Mouse (Mus musculus): Measurements from ENCODE around the gene Cox8a. TPM values are rescaled to one million over a fixed set of nuclear protein-coding genes. Genes with fewer than 3 reads are reported as not detected.

Gene Cox8a
- total RNA-seq (2021): 100 to 1,000 TPM; 344 to 429 TPM
- long read RNA-seq, experiment 1, transcript Cox8a-201 (2 exons, 550 nt): major isoform, 570 of 573 reads
- long read RNA-seq, experiment 1, partial matches to known transcripts: 3 of 573 reads
- long read RNA-seq, experiment 1, other reads (novel, unspliced or antisense): 0 of 573 reads
- long read RNA-seq, experiment 2, transcript Cox8a-201 (2 exons, 550 nt): major isoform, 563 of 570 reads
- long read RNA-seq, experiment 2, partial matches to known transcripts: 6 of 570 reads
- long read RNA-seq, experiment 2, other reads (novel, unspliced or antisense): 1 of 570 reads

DNA sequence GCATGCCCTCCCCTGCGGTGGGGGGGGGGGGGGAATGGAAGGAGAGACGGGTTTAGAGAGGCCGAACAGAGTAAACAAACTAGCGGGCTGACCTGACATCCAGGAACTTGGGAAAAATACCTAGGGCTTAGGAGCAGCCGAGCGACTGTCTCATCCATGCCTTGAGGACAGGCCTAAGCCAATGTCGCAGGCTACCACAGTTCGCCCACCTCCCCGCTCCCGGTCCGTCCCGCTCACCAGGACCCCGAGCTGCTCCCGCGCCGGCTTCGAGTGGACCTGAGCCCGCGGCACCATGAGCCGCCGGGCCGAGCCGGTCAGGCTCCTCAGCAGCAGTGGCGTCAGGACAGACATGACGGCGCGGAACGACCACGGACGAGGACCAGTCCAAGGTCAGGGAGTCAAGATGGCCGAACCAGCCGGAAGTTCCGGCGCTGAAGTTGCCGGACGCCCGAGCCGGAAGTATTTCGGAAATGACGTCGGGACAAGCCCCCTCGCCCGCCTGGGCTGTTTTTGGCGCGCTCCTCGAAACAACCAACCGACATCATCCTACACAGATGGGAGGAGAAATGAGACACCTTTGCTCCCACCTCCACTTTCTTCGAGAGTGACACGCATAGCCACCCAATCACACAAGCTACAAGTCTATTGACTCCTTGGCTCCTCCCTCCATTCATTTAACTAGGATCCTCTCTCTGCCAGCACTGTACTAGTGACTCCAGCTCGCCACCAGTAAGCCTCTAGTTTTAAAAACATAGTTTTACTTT is at the start of gene Cox8a:
Gene Cox8a (minus strand): TSS at position 455 of the 764 bp plus-strand sequence.
- peak; percentile 97 to 99 for DNase-seq

GRCm38 (mm10) chr19:7266421-7266831 is 49.0 kb upstream of the Cox8a start:
- DNase-seq: peak in 1 of 2 experiments; percentile 48

- peak in 1 of 2 experiments; percentile 28 for DNase-seq
These were observed 48.2 kb upstream of the Cox8a start for GRCm38 (mm10) chr19:7265478-7266191.

DNA sequence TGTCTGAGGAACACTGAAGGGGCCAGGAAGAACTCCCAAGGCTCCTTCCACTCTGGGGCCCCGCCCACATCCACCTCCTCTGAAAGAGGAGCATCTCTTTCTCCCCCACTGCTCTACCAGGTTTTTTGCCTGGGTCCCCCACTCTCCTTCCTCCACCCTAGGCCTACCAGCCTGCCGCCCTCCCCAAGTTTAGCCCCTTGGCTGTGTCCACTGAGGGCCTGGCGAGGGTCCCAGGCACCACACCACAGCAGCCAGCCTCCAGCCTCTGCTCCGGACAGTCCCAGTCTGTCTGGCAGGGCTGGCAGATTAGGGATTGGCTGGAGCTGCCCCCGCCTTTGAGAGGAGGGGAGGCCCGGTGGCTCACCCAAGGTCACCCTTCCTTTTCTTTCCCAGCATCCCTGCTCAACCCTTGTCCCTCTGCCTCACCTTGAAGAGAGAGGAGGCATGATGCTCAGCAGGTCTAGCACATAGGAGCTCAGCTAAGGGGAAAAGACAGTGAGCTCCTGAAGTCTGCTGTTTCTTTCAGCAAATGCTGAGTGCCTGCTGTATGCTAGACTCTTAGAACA is 47.4 kb upstream of the Cox8a start:
- peak; percentile 61 to 75 for DNase-seq

DNA sequence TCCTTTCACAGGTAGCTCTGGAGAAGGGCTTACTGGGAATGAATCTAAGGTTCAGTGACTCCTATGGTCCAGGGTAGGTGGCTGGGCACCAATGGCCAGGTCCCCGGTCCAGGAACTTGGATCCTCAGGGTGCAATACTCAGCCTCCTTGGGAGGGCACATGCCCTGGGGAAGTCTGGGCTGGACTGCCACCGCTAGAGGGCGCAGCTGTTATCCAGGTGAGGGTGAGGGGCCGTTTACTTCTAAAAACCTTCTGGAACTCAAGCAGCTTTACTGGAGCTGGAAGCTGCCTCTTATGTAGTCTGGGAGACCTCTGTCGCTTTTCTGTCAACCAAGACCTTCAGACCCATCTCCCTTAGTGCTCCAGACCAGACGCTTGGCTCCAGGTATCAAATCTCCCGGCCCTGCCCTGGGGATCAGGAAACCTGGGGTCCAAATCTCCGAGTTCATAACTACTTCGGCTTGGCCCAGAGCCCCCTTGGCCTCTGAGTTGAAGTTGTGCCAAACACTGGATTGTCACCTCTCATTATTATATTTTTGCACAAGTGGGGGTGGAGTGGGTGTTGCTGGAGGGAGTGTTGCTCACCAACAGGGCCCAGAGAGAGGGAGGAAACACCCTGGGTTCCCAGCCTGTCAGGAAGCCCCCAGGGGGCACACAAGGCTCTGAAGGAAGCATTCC is 46.8 kb upstream of the Cox8a start:
- peak; percentile 80 to 93 for DNase-seq

DNA sequence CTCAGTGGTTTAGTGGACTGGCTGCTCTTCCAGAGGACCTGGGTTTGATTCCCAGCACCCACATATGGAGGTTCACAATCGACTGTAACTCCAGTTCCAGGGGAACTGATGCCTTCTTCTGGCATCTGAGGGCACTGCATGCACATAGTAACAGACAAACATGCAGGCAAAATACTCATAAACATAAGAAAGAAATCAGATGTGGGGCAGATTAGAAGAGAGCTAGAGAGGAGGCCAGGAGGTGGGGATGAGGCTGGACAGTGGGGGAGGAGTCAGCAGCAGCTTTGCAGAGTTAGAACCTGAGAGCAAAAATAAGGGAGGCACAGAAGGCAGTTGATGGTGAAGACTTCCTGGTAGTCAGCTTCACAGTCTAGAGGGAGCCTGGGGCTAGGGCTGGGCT is 45.2 kb upstream of the Cox8a start:
- DNase-seq: no peak

GRCm38 (mm10) chr19:7261964-7262363 is 44.5 kb upstream of the Cox8a start:
- DNase-seq: no peak

- DNase-seq: no peak
These were observed 44.1 kb upstream of the Cox8a start for GRCm38 (mm10) chr19:7261476-7261875.

DNA sequence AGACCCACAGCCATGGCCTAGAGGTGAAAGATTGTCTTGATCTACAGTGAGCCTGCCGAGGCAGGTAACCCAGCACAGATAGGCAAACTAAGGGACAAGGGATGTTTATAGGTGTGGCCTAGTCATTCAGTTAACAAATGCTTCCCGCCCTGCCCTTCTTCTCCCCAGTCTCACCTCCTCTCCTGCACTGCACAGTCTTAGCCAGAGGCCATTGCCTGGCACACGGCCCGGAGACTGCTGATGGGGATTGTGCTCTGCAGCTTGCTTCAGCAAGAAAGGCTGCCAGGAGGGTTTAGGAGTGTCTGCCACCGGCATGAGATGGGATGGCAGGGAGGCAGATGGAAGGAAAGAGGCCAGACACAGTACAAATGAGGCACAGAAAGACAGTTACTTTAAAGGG is 40.5 kb upstream of the Cox8a start:
- DNase-seq: no peak

DNA sequence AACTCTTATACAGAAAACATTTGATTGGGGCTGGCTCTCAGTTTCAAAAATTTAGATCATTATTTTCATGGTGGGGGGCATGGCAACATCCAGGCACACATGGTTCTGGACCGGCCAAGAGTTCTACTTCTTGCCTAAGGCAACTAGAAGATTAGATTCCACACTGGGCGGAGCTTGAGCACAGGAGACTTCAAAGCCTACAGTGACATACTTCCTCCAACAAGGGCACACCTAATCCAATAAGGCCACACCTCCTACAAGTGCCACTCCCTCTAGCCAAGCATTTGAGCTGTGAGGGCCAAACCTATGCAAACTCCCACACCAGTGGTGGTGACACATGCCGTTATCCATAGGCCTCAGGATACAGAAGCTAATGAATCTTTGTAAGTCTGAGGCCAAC is 28.6 kb upstream of the Cox8a start:
- DNase-seq: no peak

GRCm38 (mm10) chr19:7240782-7241690 is 23.6 kb upstream of the Cox8a start, which contains the start of gene Naa40:
Naa40 (minus strand) TSS chr19:7241183.
- peak; percentile 94 to 95 for DNase-seq

- no peak for DNase-seq
These were observed 22.9 kb upstream of the Cox8a start for GRCm38 (mm10) chr19:7240291-7240690.

DNA sequence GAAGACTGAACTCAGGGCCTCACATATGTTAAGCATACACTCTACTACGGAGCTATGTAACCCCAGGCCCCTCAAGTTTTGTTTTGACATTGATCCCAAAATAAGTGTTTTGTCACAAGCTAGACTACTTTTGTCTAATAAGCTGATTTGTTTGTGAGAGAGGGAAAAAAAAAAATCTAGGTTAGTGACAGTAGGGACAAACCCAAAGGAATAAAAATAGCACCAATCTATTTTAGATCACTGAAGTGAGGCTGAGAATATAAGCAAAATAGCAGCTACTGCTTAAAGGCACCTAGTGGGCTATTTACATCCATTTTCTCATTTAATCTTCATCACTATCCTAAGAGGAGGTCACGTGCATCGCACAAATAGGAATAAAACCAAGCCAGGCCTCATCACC is 22.2 kb upstream of the Cox8a start:
- DNase-seq: no peak

DNA sequence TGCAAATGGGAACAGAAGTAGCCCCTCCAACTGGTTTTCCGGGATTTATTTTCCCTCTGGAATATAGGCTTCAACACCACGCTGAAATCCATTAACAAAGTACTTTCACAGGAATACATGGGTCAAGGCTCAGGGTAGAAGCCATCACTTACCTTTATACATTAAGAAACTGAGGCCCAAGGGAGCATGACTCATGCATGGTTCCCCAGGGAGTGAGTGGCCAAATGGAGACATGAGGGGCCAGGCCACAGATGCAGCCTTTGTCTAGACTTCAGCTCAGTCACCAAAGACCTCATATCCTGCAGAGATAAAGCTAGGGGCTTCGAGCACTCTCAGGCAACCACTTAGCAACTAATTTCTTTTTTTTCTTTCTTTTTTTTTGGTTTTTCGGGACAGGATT is 19.3 kb upstream of the Cox8a start:
- DNase-seq: no peak

DNA sequence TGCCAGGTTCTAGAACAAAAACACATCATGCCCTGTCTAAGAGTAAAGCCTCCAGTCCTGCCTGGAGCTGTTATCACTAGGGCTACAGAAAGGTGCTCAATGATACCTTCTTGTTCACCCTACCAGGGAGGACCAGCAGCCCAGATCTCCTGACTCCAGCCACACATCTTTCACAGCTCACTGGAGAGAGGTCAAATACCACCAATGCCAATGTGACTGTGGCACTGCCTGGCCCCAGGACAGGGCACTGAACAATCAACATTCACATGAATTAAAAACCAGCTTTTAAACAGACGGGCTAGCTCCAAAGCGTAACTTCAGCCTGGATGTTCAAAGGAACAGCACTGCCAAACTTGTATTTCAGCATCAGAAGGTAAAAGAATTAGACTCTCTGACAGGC is 18.6 kb upstream of the Cox8a start:
- no peak for DNase-seq

DNA sequence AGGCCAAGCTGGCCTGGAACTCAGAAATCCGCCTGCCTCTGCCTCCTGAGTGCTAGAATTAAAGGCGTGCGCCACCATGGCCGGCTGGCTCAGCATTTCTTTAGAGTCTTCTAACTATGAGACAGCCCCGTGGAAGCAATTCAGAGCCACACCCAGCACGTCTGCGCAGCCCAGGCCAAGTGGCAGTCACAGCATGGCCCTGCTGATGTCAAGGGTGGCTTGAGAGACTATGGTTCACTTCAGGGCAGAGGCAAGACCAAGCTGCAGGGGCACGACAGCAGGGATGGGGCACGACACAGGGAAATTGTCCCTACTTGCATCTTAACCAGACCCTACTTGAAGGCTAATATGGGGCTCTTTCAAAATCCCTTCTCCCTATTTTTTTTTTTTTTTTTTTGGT is 18.0 kb upstream of the Cox8a start:
- DNase-seq: no peak

GRCm38 (mm10) chr19:7234537-7235221 is 17.3 kb upstream of the Cox8a start:
- DNase-seq: peak; percentile 88 to 90

DNA sequence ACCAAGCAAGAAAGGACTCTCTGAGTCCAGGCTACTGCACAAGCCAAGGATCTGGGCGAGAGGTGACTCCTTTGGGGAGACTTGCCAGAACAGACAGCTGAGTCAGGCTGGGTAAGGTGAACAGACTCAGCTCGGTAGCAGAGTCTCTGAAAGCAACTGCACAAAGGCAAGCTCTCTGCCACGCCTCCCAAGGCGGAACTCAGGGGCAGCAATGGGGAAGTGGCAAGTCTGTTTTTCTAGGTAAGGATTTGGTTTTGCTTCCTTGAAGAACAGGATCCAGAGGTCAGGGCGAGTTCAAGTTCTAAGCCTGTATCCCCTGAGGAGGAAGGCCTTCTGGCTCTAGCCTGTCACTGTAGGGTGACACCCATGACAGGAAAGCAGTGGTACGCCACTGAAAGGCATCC is 9.1 kb upstream of the Cox8a start:
- peak in 1 of 2 experiments; percentile 37 for DNase-seq

DNA sequence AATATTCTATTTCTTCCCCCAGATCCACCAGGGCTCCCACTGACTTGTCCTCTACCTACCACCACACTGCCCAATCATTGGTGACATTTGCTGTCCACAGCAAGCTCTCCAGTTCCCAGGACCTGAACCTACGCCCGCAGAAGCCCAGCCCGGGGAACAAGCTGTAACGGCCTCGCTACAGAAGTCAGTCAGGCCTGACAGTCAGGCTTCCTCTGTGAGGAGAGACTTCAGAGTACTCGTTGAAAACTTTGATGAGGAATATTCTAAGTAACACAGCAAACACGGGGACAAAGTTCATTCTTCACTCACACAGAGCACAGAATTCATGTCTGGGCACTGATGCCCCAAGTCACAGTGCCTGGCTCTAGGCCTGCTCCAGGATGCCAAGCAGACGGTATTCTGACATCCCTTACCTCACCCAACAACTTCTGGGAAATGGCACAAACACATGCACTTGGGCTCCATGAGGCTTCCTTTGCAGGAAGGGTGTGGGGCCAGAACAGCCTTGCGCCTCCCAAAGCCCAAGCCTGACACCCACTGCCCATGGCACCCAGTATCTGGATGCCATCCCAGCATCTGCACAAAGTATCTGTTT is 7.8 kb upstream of the Cox8a start:
- DNase-seq: no peak

GRCm38 (mm10) chr19:7224253-7224652 is 6.8 kb upstream of the Cox8a start:
- no peak for DNase-seq

All from heart, adult 18-20 months (tissue).